Mouse (Mus musculus): ENCODE data around the gene Nkain1. TPM values are rescaled to one million over a fixed set of nuclear protein-coding genes. Genes with fewer than 3 reads are reported as not detected.
A peak's percentile ranks its signal among the peaks of the same experiment; 100 is the strongest.

The Nkain1 gene
- polyA plus RNA-seq, 1 experiment from 2014 or later, result 2.7 TPM

DNA sequence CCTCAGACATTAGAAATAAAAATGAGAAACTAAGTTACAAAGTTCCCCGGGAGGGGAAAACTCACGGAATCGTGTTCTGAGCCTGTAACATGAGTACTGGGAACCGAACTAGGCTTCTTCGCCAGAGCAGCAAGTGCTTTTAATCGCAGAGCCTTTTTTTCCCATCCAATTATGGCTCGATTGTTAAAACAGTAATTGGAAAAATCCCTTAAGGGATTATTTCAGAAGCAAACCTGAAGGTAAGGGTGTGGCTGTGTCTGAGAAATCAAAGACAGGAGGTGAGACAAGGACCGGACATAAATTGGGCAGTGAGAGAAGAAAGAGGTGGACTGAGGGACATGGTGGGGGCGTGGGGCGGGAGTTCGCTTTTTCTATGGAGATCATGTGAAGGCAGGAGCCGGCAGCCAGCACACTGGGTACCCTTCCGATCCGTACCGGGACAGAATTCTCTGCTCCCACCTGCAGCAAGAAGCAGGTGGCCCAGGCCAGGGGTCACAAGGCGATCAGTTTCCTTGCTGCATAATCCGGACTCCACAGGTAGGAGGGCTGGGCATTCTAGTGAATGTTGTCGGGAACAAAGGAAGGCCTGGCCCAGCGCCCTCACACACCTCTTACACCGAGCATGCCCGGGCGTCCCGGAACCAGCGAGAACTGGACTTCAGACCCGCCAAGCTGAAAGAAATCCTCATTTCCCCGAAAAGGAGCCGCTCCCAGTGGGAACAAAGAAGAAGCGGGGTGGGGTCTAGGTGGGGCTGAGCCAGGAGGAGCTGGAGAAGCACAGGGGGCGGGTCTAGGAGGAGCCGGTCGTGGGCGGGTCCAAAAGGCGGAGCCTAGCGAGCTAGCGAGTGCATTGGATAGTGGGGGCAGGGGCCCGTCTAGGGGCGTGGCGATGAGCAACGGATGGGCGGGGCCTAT lies 54.1 kb downstream of the Nkain1 start:
- H3K27ac ChIP-seq, result peak overlapping the region; percentile 88
- peak; percentile 99 for DNase-seq (ENCODE audit: low spot score)
- H3K4me3 ChIP-seq, result peak overlapping the region; percentile 68
- H3K9me3 ChIP-seq, result no peaks in the 10 kb centered on the region
- H3K36me3 ChIP-seq, result no peaks in the 10 kb centered on the region
- WGBS, result 3% methylated on average over 40 of the region's 40 CpGs
- H3K27me3 ChIP-seq (ENCODE audit: insufficient read depth, poor library complexity, severe bottlenecking), result peaks cover 9% of the 10 kb centered on the region; the same call in 1 of the 2 replicates
- peaks cover 11% of the 10 kb centered on the region; the same call in 1 of the 2 replicates for H3K4me1 ChIP-seq

DNA sequence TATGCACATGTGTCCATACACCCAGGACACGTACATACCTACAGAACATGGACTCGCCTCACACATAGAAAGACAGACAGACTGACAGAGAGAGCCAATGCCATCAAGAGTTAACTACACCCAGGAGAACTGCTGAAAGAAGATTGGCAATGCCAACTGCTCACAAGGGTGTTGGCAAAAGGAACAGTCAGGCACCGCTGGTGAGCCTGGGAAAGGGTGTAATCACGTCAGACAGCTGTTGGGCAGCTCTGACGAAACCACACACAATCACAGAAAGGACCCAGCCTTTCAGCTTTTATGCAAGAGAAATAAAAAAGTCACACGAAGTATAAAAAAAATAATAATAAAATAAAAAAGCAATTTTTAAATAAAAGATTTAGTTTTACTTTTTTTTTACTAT lies 57.5 kb downstream of the Nkain1 start:
- H3K27me3 ChIP-seq (ENCODE audit: insufficient read depth, poor library complexity, severe bottlenecking), result peaks cover 4% of the 10 kb centered on the region; the same call in 1 of the 2 replicates
- 83% methylated on average over 6 of the region's 6 CpGs for WGBS

More for the DNA sequence above, 57.5 kb downstream of the Nkain1 start:
- DNase-seq (ENCODE audit: low spot score), result no peak
- Histone ChIP-seq H3K27ac (no peak overlapping the region), H3K36me3 (no peaks in the 10 kb centered on the region), H3K4me3 (no peak overlapping the region), H3K9me3 (no peaks in the 10 kb centered on the region), H3K4me1 (peaks cover 11% of the 10 kb centered on the region; the same call in 1 of the 2 replicates)

Other genes with a start within 250 kb of the Nkain1 start
- 52.7 and 55.3 TPM in 2 replicates for gene Zcchc17, start 214.2 kb downstream of the Nkain1 start, polyA plus RNA-seq (2016; fragmentation: Nextera tagmentation; extraction: Ambion mirVana)
- 114 and 151 TPM in 2 replicates for gene Snrnp40, start 214.0 kb downstream of the Nkain1 start, polyA plus RNA-seq (2016; fragmentation: Nextera tagmentation; extraction: Ambion mirVana)
- gene Pum1, start 89.1 kb upstream of the Nkain1 start, polyA plus RNA-seq (2016; fragmentation: Nextera tagmentation; extraction: Ambion mirVana), result 72.5 and 81.0 TPM in 2 replicates
- 19.0 and 21.6 TPM in 2 replicates for gene Sdc3, start 218.4 kb upstream of the Nkain1 start, polyA plus RNA-seq (2016; fragmentation: Nextera tagmentation; extraction: Ambion mirVana)